Mouse (Mus musculus): ENCODE data around the gene Zbtb20.

DNA sequence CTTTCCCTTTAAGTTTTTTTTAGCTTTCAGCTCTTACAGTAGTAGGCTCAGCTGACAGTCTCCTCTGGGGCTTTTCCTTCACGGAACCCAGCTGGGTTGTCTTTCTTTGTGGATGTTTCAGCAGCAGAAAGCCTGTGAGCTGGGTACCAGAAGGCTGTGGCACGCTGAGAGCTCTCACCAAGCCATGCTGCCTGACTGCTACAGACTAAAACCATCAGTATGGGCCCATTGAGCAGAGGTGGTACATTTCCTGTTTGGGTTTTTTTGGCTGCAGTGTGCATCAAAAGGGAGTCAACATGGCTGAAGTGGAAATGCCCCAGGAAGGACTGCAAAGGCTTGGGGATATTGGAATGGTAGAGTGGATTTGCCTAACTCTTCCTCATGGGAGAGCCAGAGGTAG, 724.0 kb downstream of the Zbtb20 start:
- TF ChIP-seq POLR2A (IDR thresholded peaks at IDR 0.05; ENCODE audit: borderline replicate concordance, control insufficient read depth, low read depth, low read length) = no peak
- TF ChIP-seq CTCF (IDR thresholded peaks at IDR 0.05; ENCODE audit: control insufficient read depth, insufficient read depth, low read length) = no peak

Measured in bone marrow, adult 2 months (tissue).